Mouse (Mus musculus): ENCODE results near the gene Gm10197. TPM values are rescaled to one million over a fixed set of nuclear protein-coding genes. Genes with fewer than 3 reads are reported as not detected.
"Not testable (repeated sequence)": the region's sequence is repeated elsewhere in the genome, so short reads cannot be mapped to it uniquely, and the experiment has no call there.

The Gm10197 gene
- not detected for total RNA-seq (2021)
- long read RNA-seq, experiment 1: 0 reads
- long read RNA-seq, experiment 2: 0 reads

- no peak for DNase-seq (ENCODE audit: low spot score in 2 of 2)
Observed at GRCm38 (mm10) chr19:53371666-53372065, at the start of gene Gm10197. Gm10197 (minus strand) TSS chr19:53371766.

DNA sequence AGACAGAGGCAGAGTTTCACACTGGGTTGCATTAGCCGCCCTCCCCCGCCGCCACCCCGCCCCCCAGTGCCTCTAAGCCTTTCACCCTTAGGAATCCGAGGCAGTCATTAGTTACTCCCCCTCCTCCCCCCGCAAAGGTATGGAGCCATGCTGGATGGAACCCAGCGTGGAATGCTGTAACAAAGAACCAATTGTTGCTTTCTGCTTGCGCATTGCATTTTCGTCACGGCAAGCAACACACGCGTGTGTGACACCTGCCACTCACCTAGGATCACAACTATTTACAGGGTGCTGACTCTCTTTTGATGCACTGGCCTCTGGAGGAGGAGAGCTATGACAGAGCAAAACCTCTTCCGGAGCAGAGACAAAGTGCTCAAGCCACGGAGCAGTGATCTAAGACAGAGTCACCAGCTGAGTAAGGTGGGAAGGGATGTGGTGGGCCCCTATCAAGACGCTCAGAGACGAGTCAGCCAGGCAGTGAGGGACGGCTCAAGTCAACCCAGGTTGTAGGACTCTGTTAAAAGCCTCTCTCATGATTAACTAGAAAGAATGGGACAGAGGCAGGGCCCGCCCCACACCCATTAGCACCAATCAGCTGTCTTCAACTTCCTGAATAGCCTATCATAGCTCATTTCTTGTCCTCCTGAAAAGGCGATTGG, 49.5 kb upstream of the Gm10197 start:
- peak; percentile 22 to 52 for DNase-seq (ENCODE audit: low spot score in 2 of 2)

DNA sequence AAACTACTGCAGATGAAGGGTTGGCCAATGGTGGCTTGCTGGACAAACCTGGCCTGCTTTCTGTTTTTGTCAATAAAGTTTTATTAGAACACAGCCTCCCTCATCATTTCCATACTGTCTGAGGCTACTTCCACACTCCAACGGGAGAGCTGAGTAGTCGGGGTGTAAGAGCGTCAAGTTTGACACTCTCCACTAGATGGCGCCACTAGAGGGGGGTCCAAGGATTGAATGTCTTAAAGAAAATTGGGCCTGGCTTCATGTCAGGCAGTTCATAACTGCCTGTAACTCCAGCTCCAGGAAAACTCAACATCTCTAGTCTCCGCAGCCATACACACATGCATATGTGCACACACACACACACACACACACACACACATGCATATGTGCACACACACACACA, 48.3 kb upstream of the Gm10197 start:
- peak in 1 of 2 experiments; percentile 40 for DNase-seq (ENCODE audit: low spot score in 2 of 2)

GRCm38 (mm10) chr19:53415198-53415597, 43.6 kb upstream of the Gm10197 start:
- DNase-seq (ENCODE audit: low spot score in 2 of 2): peak; percentile 47 to 58

GRCm38 (mm10) chr19:53414650-53415049, 43.1 kb upstream of the Gm10197 start:
- DNase-seq (ENCODE audit: low spot score in 2 of 2): no peak

DNA sequence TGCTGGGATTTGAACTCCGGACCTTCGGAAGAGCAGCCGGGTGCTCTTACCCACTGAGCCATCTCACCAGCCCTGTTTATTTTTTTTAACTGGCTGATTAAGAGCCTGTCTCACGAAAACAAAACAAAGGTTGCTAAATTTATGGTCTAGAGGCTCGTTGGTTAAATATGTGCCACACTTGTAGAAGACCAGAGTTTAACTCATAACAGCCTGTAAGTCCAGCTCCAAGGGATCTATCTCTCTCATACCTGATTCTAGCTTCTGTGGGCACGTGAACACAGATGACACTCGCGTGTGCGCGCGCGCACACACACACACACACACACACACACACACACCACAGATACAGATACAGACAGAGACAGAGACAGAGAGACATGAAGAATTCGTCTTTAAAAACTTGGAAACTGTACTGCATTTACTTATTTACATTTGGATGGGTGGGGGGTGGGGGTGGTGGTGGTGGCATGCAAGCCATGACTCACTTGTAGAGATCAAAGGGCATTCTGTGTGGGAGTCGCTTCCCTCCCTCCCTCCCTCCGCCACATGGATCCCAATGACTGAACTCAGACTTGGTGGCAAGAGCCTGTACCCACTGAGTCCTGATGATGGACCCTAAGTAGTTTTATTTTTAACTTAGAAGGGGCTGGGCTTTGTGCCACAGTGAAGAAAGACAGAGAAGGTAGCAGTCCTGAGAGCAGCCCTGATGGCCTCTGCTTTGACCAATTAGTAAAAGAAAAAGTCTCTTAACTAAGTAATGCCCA, 42.2 kb upstream of the Gm10197 start:
- no peak for DNase-seq (ENCODE audit: low spot score in 2 of 2)

GRCm38 (mm10) chr19:53412149-53412848, 40.7 kb upstream of the Gm10197 start:
- peak; percentile 26 to 39 for DNase-seq (ENCODE audit: low spot score in 2 of 2)

- no peak for DNase-seq (ENCODE audit: low spot score in 2 of 2)
Observed at GRCm38 (mm10) chr19:53409663-53410307, 38.2 kb upstream of the Gm10197 start.

DNA sequence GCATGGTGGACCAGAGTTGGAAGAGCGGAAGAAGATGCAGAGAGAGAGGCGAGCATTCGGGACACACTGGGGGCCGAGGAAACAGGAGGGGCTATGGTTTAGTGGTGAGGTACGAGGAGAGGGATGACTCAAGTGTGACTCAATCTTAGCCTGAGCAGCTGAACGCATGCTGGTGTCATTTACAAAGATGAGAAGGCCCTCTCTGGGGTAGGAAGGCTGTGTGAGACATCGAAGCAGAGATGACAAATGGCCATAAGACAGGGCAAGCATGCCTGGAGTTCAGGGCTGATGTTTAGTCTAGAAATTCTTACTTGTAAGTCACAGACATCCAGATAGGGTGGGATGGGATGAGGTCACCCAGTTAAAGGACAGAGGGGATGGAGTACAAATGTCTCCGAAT, 36.8 kb upstream of the Gm10197 start:
- DNase-seq (ENCODE audit: low spot score in 2 of 2): no peak

- DNase-seq (ENCODE audit: low spot score in 2 of 2): no peak
Observed at GRCm38 (mm10) chr19:53407350-53407749, 35.8 kb upstream of the Gm10197 start.

DNA sequence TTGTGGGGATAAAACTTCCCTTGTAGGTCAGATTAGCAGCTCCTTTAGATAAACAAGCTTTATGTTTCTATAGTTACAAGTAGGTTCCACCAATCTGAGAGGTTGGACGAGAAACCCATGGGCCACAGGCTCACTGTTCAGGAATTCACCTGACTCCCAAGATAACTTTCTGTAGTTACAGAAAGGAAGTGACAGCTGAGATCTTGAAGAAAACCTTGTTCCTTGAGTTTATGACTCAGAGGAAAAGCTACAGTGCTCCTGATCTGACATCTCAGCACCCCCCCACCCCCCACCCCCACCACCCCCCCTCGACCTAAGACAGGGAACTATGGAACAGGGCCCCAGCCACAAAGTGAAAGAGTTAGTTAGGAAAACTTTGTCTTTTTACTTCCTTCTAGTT, 34.2 kb upstream of the Gm10197 start:
- no peak for DNase-seq (ENCODE audit: low spot score in 2 of 2)

DNA sequence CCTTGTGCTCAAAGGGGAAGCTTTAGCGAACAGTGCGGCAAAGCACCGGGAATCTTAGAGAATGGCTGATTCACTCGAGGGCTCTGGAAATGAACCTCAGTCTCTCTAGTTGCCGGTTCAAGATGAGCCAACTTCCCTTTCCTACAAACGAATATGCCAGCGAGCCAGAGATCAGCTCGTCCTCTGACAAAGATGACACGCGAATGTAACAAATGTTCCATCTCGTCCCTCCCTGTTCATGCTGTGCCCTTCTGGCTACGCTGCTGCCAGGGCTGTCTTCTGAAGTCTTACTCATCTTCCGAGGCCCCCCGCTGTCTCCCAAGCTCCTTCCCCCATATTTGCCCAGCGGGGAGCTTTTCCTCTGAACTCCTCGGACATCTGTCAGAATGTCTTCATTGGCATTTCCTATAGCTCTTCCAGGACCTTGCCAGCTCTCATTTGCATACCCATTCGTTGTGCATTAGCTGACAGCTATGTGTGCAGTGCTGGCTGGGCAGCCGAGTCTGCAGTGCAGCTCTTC, 33.3 kb upstream of the Gm10197 start:
- no peak for DNase-seq (ENCODE audit: low spot score in 2 of 2)

GRCm38 (mm10) chr19:53404219-53404836, 32.8 kb upstream of the Gm10197 start:
- DNase-seq (ENCODE audit: low spot score in 2 of 2): no peak

GRCm38 (mm10) chr19:53402741-53403432, 31.3 kb upstream of the Gm10197 start:
- DNase-seq (ENCODE audit: low spot score in 2 of 2): no peak

DNA sequence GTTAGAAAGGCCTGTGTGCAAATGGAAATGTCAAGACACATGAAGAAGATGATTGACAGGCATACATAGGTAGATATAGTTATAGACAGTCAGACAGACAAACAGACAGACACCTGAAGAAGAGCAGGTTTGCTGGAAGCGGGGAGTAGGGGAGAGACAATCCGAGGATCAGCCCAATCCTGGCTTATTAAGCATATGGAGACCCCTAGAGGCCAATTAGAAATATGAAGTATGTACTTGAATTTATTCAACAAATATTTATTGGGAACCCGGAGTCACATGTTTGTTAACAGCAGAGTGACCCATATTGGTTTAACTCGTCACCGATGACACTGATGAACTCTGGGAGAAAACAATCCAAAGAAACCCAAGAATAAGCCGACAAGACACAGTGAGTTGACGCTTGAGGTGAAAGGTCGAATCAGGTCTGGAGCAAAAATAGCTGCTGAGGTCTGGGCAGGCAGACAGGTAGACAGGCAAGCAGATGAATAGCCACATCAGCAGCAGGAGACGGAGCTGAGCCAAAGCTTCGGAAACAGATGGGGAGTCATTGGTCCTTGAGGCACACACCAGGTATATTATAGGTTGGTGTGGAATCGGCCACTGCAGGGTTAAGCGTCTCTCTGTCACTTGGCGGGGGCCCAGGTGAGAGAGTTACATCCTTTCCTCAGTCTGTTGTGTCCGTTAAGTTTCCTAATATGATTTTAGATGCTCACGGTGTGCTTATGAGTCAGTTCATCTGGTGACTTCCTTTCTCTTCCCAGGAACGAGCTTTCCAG, 29.0 kb upstream of the Gm10197 start:
- no peak for DNase-seq (ENCODE audit: low spot score in 2 of 2)

DNA sequence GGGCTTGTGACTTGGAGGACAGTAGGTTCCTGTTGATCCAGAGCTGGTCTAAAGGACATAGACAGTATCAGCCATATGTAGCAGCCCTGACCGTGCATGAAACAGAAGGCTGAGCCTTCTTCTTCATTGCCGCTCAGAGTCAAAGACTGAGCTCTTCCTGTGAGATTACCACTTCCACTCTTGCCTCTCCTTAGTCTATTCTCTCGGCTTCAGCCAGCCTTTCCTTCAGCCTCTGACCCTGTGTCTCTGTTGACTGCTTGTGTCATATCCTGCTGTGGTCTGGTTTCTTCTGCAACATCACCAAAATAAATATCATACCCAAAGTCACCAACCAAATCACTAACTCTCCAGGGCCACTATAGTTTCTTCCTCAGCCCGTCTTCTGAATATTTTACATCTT, 27.6 kb upstream of the Gm10197 start:
- DNase-seq (ENCODE audit: low spot score in 2 of 2): no peak

DNA sequence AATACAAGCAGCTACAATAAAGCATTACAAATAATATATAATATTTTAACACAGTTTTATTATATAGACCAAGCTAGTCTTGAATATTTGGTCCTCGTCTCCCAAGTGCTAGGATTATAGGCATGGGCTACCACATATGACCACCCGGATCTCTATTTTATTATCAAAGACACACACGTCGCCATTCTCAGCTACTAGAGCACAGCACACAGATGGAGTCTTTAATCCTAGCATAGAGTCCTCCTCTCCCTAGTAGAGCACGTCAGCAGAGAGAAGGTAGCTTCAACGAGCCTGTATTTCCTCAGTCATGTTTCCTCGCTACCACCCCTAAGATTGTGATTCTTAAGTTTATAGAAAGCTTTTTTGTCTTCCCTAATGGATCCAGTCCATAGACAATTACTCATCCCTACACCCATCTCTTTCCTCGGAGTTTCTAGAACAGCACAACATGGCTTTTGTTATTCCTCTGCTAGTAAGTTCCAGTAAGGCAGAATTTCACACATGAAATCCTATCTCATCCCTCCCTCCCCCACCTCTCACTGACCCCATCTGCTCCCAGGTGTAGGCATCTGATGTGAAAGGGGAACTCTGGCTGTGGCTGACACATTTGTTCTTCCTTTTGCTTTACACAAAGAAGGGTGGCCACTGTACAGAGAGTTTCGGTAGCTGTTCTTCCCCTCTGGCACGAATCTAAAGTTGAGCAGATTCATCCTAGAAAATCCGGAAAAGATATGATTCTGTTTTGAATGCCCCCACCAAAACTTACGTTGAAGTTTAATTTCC, 26.1 kb upstream of the Gm10197 start:
- no peak for DNase-seq (ENCODE audit: low spot score in 2 of 2)

- not testable (repeated sequence) for DNase-seq (ENCODE audit: low spot score in 2 of 2)
Observed at GRCm38 (mm10) chr19:53395805-53396204, 24.2 kb upstream of the Gm10197 start.

DNA sequence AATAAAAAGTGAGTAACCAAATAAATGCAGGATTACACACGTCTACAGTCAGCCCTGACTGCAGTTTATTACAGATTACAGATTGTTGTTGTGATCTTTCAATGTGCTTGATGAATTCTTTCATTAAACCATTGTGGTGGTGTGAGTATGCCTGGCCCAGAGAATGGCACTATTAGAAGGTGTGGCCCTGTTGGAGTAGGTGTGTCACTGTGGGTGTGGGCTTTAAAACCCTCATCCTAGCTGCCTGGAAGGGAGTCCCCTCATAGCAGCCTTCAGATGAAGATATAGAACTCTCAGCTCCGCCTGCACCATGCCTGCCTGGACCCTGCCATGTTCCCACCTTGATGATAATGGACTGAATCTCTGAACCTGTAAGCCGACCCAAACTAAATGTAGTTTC, 23.4 kb upstream of the Gm10197 start:
- DNase-seq (ENCODE audit: low spot score in 2 of 2): not testable (repeated sequence)

Data from left cerebral cortex, adult 18-20 months (tissue).